Mouse (Mus musculus): ENCODE measurements around the gene Ascc3. TPM values are rescaled to one million over a fixed set of nuclear protein-coding genes. Genes with fewer than 3 reads are reported as not detected.

Ascc3 gene
- total RNA-seq (2014; rRNA removed; ENCODE audit: low replicate concordance) (13.8 and 19.9 TPM in 2 replicates), polyA plus RNA-seq (2015; fragmentation: Nextera tagmentation; extraction: Ambion mirVana) (7.2 and 7.5 TPM in 2 replicates)

GRCm38 (mm10) chr10:50592355-50593293 is at the start of gene Ascc3:
Gene Ascc3 (plus strand): TSS chr10:50592669.
- H3K27ac ChIP-seq (ENCODE audit: low read depth), result peak within 1 kb of the TSS; percentile 94
- TF ChIP-seq EP300 (IDR thresholded peaks at IDR 0.05; ENCODE audit: low read depth) (0 out of 2 replicates have a peak, but pooled peaks have one; percentile 12), CTCF (IDR thresholded peaks at IDR 0.05; ENCODE audit: low read depth) (no peak)

GRCm38 (mm10) chr10:50584721-50585120 is 7.7 kb upstream of the Ascc3 start:
- Histone ChIP-seq H3K4me2 (ENCODE audit: low read depth, low read length) (no peak overlapping the region), H3K4me1 (ENCODE audit: control insufficient read depth, insufficient read depth) (no peaks in the 10 kb centered on the region), H3K27me3 (ENCODE audit: control insufficient read depth, insufficient read depth, low read length) (no peaks in the 10 kb centered on the region), H3K4me3 (ENCODE audit: low read depth, low read length) (no peak overlapping the region), H3K9me3 (replicated peaks; ENCODE audit: control insufficient read depth, low read length) (no peaks in the 10 kb centered on the region), H3K36me3 (replicated peaks; ENCODE audit: control insufficient read depth, insufficient read depth, low read length) (no peaks in the 10 kb centered on the region), H3K27ac (ENCODE audit: low read depth) (no peak overlapping the region), H3K9ac (replicated peaks; ENCODE audit: low read depth, low read length) (no peak overlapping the region)
- no peak for ATAC-seq (ENCODE audit: insufficient read depth, low read depth)
- WGBS, result 58% methylated on average over 1 of the region's 1 CpGs
- DNase-seq (ENCODE audit: low spot score), result no peak
- TF ChIP-seq EP300 (IDR thresholded peaks at IDR 0.05; ENCODE audit: low read depth) (no peak), CTCF (IDR thresholded peaks at IDR 0.05; ENCODE audit: low read depth) (no peak)

More at GRCm38 (mm10) chr10:50592355-50593293, at the start of gene Ascc3:
- under 1% methylated on average over 79 of the region's 79 CpGs for WGBS
- H3K27me3 ChIP-seq (ENCODE audit: control insufficient read depth, insufficient read depth, low read length), result no peaks in the 10 kb centered on the region
- DNase-seq (ENCODE audit: low spot score) (peak; percentile 84), ATAC-seq (ENCODE audit: insufficient read depth, low read depth) (peak; percentile 99)
- peak within 1 kb of the TSS; percentile 63 for H3K9ac ChIP-seq (replicated peaks; ENCODE audit: low read depth, low read length)
- peak within 1 kb of the TSS; percentile 68 for H3K4me3 ChIP-seq (ENCODE audit: low read depth, low read length)
- 0 out of 2 replicates have a peak, but pooled peaks cover 4% of the 10 kb centered on the region for H3K4me1 ChIP-seq (ENCODE audit: control insufficient read depth, insufficient read depth)
- H3K4me2 ChIP-seq (ENCODE audit: low read depth, low read length), result peak within 1 kb of the TSS; percentile 65
- H3K9me3 ChIP-seq (replicated peaks; ENCODE audit: control insufficient read depth, low read length), result no peaks in the 10 kb centered on the region
- H3K36me3 ChIP-seq (replicated peaks; ENCODE audit: control insufficient read depth, insufficient read depth, low read length), result no peaks in the 10 kb centered on the region

GRCm38 (mm10) chr10:50586556-50586955 is 5.9 kb upstream of the Ascc3 start:
- Histone ChIP-seq H3K9me3 (replicated peaks; ENCODE audit: control insufficient read depth, low read length) (no peaks in the 10 kb centered on the region), H3K4me2 (ENCODE audit: low read depth, low read length) (no peak overlapping the region), H3K27ac (ENCODE audit: low read depth) (no peak overlapping the region), H3K36me3 (replicated peaks; ENCODE audit: control insufficient read depth, insufficient read depth, low read length) (no peaks in the 10 kb centered on the region), H3K4me3 (ENCODE audit: low read depth, low read length) (no peak overlapping the region), H3K4me1 (ENCODE audit: control insufficient read depth, insufficient read depth) (0 out of 2 replicates have a peak, but pooled peaks cover 1% of the 10 kb centered on the region), H3K27me3 (ENCODE audit: control insufficient read depth, insufficient read depth, low read length) (no peaks in the 10 kb centered on the region), H3K9ac (replicated peaks; ENCODE audit: low read depth, low read length) (no peak overlapping the region)
- ATAC-seq (ENCODE audit: insufficient read depth, low read depth) (no peak), DNase-seq (ENCODE audit: low spot score) (no peak)
- TF ChIP-seq EP300 (IDR thresholded peaks at IDR 0.05; ENCODE audit: low read depth) (no peak), CTCF (IDR thresholded peaks at IDR 0.05; ENCODE audit: low read depth) (no peak)
- WGBS, result 73% methylated on average over 1 of the region's 1 CpGs

- Histone ChIP-seq H3K27ac (ENCODE audit: low read depth) (no peak overlapping the region), H3K4me3 (ENCODE audit: low read depth, low read length) (peak overlapping the region; percentile 68), H3K36me3 (replicated peaks; ENCODE audit: control insufficient read depth, insufficient read depth, low read length) (no peaks in the 10 kb centered on the region), H3K27me3 (ENCODE audit: control insufficient read depth, insufficient read depth, low read length) (no peaks in the 10 kb centered on the region), H3K4me1 (ENCODE audit: control insufficient read depth, insufficient read depth) (0 out of 2 replicates have a peak, but pooled peaks cover 4% of the 10 kb centered on the region), H3K4me2 (ENCODE audit: low read depth, low read length) (peak overlapping the region; percentile 65), H3K9ac (replicated peaks; ENCODE audit: low read depth, low read length) (0 out of 2 replicates have a peak overlapping the region, but pooled peaks have one; percentile 63), H3K9me3 (replicated peaks; ENCODE audit: control insufficient read depth, low read length) (no peaks in the 10 kb centered on the region)
- DNase-seq (ENCODE audit: low spot score), result no peak
- TF ChIP-seq CTCF (IDR thresholded peaks at IDR 0.05; ENCODE audit: low read depth) (no peak), EP300 (IDR thresholded peaks at IDR 0.05; ENCODE audit: low read depth) (no peak)
- ATAC-seq (ENCODE audit: insufficient read depth, low read depth), result no peak
- WGBS, result 69% methylated on average over 12 of the region's 12 CpGs
These were observed 902 bp downstream of the Ascc3 start for GRCm38 (mm10) chr10:50593371-50593770.

- Histone ChIP-seq H3K4me2 (ENCODE audit: low read depth, low read length) (no peak overlapping the region), H3K4me1 (ENCODE audit: control insufficient read depth, insufficient read depth) (0 out of 2 replicates have a peak, but pooled peaks cover 4% of the 10 kb centered on the region), H3K9ac (replicated peaks; ENCODE audit: low read depth, low read length) (no peak overlapping the region), H3K4me3 (ENCODE audit: low read depth, low read length) (no peak overlapping the region), H3K27me3 (ENCODE audit: control insufficient read depth, insufficient read depth, low read length) (no peaks in the 10 kb centered on the region), H3K36me3 (replicated peaks; ENCODE audit: control insufficient read depth, insufficient read depth, low read length) (no peaks in the 10 kb centered on the region), H3K9me3 (replicated peaks; ENCODE audit: control insufficient read depth, low read length) (no peaks in the 10 kb centered on the region), H3K27ac (ENCODE audit: low read depth) (no peak overlapping the region)
- TF ChIP-seq EP300 (IDR thresholded peaks at IDR 0.05; ENCODE audit: low read depth) (no peak), CTCF (IDR thresholded peaks at IDR 0.05; ENCODE audit: low read depth) (no peak)
- ATAC-seq (ENCODE audit: insufficient read depth, low read depth) (no peak), DNase-seq (ENCODE audit: low spot score) (no peak)
These were observed 2.9 kb downstream of the Ascc3 start for GRCm38 (mm10) chr10:50595340-50595739.

Measured in heart, postnatal 0 days (tissue).